Mouse (Mus musculus) kidney, postnatal 0 days (tissue): ENCODE measurements at regions not wholly inside any gene's neighbourhood (a gene's known extent, or its start where the extent isn't known, plus 50 kb on each side); places are given as distances from the start of the nearest gene placed in this dataset.
A peak's percentile ranks its signal among the peaks of the same experiment; 100 is the strongest.

Source experiments
- ATAC-seq: fragments of 200-750 bp; cut with Nextera tagmentation; replicated peaks from 2 replicates; pipeline ENCODE4 v1.8.0; 2017; ENCODE audit warnings: low read depth, moderate number of reproducible peaks, moderate TSS enrichment, moderate library complexity; ENCODE audit not compliant: low FRiP score
- DNase-seq: peaks from one replicate; pipeline ENCODE4 v3.0.0-alpha.2; 2016; ENCODE audit warnings: low spot score
- H3K27ac ChIP-seq: fragments of 300-500 bp; sonication (generic); 2 replicates; pipeline ENCODE4 v1.5.1; 2014; ENCODE audit warnings: mild to moderate bottlenecking
- H3K27me3 ChIP-seq: fragments of 300-500 bp; sonication (generic); 2 replicates; pipeline ENCODE4 v1.6.1; 2014; ENCODE audit warnings: low read length, mixed read lengths; ENCODE audit not compliant: insufficient read depth
- H3K36me3 ChIP-seq: fragments of 300-500 bp; sonication (generic); 2 replicates; pipeline ENCODE4 v1.6.1; 2014; ENCODE audit warnings: low read length, mixed read lengths; ENCODE audit not compliant: insufficient read depth
- H3K4me1 ChIP-seq: fragments of 300-500 bp; sonication (generic); replicated peaks from 2 replicates; pipeline ENCODE4 v1.6.1; 2014; ENCODE audit warnings: antibody characterized with exemption, low read length, mixed read lengths; ENCODE audit not compliant: insufficient read depth
- H3K4me2 ChIP-seq: fragments of 300-500 bp; sonication (generic); 2 replicates; pipeline ENCODE4 v1.6.1; 2014; ENCODE audit warnings: mild to moderate bottlenecking, low read length, moderate library complexity, mixed read lengths
- H3K4me3 ChIP-seq: fragments of 300-500 bp; sonication (generic); replicated peaks from 2 replicates; pipeline ENCODE4 v1.5.1; 2014; ENCODE audit warnings: low read depth, low read length
- H3K9ac ChIP-seq: fragments of 300-500 bp; sonication (generic); 2 replicates; pipeline ENCODE4 v1.6.1; 2014; ENCODE audit warnings: low read depth, low read length
- H3K9me3 ChIP-seq: fragments of 300-500 bp; sonication (generic); replicated peaks from 2 replicates; pipeline ENCODE4 v1.6.1; 2016; ENCODE audit warnings: low read length, inconsistent platforms, mixed read lengths
- CTCF ChIP-seq: IDR thresholded peaks from 2 replicates; pipeline ENCODE4 v1.5.1; 2016; ENCODE audit warnings: antibody characterized with exemption, low read depth, mild to moderate bottlenecking, moderate library complexity
- WGBS: fragments of 180-500 bp; shearing (Covaris S2); extraction: QIAGEN DNeasy Blood & Tissue Kit; methylation state at CpG from one replicate; pipeline ENCODE4 v1.1.7; 2014; 5-methylcytosine and 5-hydroxymethylcytosine counted together

DNA sequence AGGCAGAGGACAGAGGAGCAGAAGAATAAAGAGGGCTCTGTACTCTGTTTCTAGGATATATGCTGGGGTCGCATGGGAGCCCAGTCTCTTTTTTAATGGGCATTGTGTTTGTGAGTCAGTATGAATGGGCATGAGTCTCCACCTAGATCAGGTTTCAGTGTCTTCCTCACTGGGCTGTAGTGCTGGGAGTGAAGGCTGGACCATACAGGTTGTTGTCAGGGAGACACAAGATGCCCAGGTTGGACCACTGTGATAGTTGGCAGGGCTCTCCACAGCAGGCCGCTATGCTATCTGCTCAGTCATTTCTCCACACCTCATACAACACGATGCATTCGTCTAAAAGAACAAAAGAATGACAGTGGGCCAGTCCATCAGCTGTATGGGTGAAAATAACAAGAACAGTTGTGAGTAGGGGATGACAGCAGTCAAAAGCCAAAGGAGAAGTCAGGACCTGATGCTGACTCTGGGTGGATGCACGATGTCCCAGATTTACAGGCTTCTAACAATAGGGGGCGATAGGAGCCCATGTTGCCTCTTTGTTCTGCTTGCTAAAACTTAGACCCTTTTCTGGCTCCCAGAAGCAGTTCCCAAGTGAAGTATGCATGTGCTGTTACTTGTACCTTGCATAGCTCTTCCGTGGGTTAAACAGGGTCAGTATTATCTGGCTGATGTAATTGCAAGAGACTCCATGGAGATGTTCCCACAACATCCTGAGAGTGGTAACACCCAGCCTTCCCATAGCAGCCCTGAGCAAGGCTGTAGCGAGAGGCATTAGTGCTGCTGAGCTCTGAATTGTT lies 249.3 kb upstream of the Stac start:
- ATAC-seq (no peak), DNase-seq (peak; percentile 60)
- Histone ChIP-seq H3K36me3 (no peaks in the 10 kb centered on the region), H3K27me3 (no peaks in the 10 kb centered on the region), H3K4me1 (no peaks in the 10 kb centered on the region), H3K9ac (no peak overlapping the region), H3K9me3 (no peaks in the 10 kb centered on the region), H3K4me2 (no peak overlapping the region), H3K27ac (no peak overlapping the region), H3K4me3 (no peak overlapping the region)
- peak; percentile 74 for TF ChIP-seq CTCF
- 49% methylated on average over 8 of the region's 8 CpGs for WGBS

- TF ChIP-seq CTCF = no peak
- no peaks in the 10 kb centered on the region for H3K9me3 ChIP-seq
Observed at GRCm38 (mm10) chr9:111932455-111932854, 242.3 kb upstream of the Stac start.

GRCm38 (mm10) chr9:111918275-111918940 lies 228.3 kb upstream of the Stac start:
- no peak overlapping the region for H3K4me3 ChIP-seq
- H3K36me3 ChIP-seq = no peaks in the 10 kb centered on the region
- DNase-seq (peak; percentile 77), ATAC-seq (0 out of 2 replicates have a peak, but pooled peaks have one; percentile 40)
- no peaks in the 10 kb centered on the region for H3K4me1 ChIP-seq
- no peaks in the 10 kb centered on the region for H3K27me3 ChIP-seq
- no peak overlapping the region for H3K27ac ChIP-seq
- no peaks in the 10 kb centered on the region for H3K9me3 ChIP-seq
- no peak overlapping the region for H3K9ac ChIP-seq
- H3K4me2 ChIP-seq = no peak overlapping the region
- TF ChIP-seq CTCF = peak; percentile 94
- 21% methylated on average over 16 of the region's 16 CpGs for WGBS

More at GRCm38 (mm10) chr9:111932455-111932854, 242.3 kb upstream of the Stac start:
- Histone ChIP-seq H3K27ac (no peak overlapping the region), H3K27me3 (no peaks in the 10 kb centered on the region), H3K9ac (no peak overlapping the region), H3K36me3 (no peaks in the 10 kb centered on the region), H3K4me2 (no peak overlapping the region), H3K4me1 (no peaks in the 10 kb centered on the region), H3K4me3 (no peak overlapping the region)
- WGBS = 89% methylated on average over 6 of the region's 6 CpGs
- ATAC-seq (no peak), DNase-seq (no peak)

DNA sequence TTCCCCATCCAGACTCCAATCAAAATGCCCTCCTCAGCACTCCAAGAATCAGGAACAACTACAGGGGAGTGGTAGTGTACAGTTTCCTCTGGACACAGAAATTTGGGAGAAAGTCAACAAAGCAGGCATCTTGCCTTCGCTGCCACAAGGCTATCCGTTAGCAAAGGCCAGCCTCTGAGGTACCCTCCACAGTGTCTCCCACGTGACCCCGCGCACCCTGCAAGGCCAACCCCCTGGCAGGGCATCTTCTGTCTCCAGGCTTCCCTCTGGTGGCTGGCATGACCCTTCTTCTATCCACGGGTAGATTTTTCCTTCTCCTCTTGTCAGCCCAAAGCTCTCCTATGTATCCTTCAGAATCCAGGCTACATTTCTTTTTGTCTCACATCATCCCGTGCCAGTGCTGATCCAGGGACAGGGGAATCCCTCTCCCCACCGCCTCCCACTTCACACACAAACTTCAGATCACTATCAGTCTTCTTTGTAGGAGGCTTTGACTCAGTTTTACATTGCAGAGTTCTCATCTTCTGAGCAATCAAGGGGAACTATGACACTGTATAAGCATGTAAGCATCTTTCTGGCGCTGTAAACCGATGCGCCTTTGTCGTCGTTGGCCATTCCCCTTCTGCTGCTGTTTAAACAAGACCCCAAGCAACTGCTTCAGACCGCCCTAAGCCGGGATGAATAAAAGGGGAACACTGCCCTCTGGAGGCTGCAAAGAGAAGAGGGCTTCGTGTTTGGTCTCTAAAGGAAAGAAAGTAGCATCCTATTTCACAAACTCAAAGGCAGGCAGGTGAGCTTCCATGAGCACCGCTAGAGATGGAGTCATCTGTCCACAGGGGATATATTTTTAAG lies 226.8 kb upstream of the Stac start:
- H3K9ac ChIP-seq = no peak overlapping the region
- no peak overlapping the region for H3K4me3 ChIP-seq
- H3K36me3 ChIP-seq = no peaks in the 10 kb centered on the region
- no peaks in the 10 kb centered on the region for H3K27me3 ChIP-seq
- no peaks in the 10 kb centered on the region for H3K9me3 ChIP-seq
- ATAC-seq (0 out of 2 replicates have a peak, but pooled peaks have one; percentile 52), DNase-seq (peak; percentile 88)
- no peak overlapping the region for H3K4me2 ChIP-seq
- TF ChIP-seq CTCF = peak; percentile 80
- no peaks in the 10 kb centered on the region for H3K4me1 ChIP-seq
- H3K27ac ChIP-seq = no peak overlapping the region
- WGBS = 30% methylated on average over 17 of the region's 17 CpGs

DNA sequence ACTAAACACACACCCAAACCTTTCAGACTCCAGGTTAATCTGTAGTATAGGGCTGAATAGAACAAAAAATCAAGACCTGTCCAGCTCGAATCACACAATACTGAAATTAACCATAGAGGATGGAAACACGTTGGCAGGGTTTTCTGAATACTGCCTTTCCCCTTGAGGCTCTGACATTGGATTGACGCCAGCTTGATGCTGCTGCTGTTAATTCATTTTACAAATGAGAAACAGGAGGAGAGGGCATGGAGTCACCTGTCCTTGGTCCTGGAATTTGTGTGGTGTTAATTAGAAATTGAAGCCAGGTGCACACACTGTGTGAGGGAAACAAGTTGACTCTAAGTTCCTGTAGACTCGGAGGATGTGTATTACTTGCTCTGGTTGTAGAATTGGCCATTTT lies 218.7 kb upstream of the Stac start:
- 63% methylated on average over 4 of the region's 4 CpGs for WGBS
- no peaks in the 10 kb centered on the region for H3K9me3 ChIP-seq
- no peak overlapping the region for H3K4me2 ChIP-seq

GRCm38 (mm10) chr9:111900196-111900595 lies 210.0 kb upstream of the Stac start:
- no peak for DNase-seq
- ATAC-seq = no peak
- H3K36me3 ChIP-seq = no peaks in the 10 kb centered on the region
- H3K4me1 ChIP-seq = no peaks in the 10 kb centered on the region
- H3K27ac ChIP-seq = no peak overlapping the region
- no peak overlapping the region for H3K4me2 ChIP-seq
- H3K9me3 ChIP-seq = no peaks in the 10 kb centered on the region
- no peaks in the 10 kb centered on the region for H3K27me3 ChIP-seq
- H3K9ac ChIP-seq = no peak overlapping the region
- no peak overlapping the region for H3K4me3 ChIP-seq
- no peak for TF ChIP-seq CTCF

More for the DNA sequence above, 218.7 kb upstream of the Stac start:
- ATAC-seq = no peak
- TF ChIP-seq CTCF = no peak
- Histone ChIP-seq H3K27me3 (no peaks in the 10 kb centered on the region), H3K9ac (no peak overlapping the region), H3K36me3 (no peaks in the 10 kb centered on the region), H3K27ac (no peak overlapping the region), H3K4me3 (no peak overlapping the region), H3K4me1 (no peaks in the 10 kb centered on the region)
- no peak for DNase-seq
